Comparison of ENCODE assay signal across 13 mouse cellular contexts in the genomic region with DNA sequence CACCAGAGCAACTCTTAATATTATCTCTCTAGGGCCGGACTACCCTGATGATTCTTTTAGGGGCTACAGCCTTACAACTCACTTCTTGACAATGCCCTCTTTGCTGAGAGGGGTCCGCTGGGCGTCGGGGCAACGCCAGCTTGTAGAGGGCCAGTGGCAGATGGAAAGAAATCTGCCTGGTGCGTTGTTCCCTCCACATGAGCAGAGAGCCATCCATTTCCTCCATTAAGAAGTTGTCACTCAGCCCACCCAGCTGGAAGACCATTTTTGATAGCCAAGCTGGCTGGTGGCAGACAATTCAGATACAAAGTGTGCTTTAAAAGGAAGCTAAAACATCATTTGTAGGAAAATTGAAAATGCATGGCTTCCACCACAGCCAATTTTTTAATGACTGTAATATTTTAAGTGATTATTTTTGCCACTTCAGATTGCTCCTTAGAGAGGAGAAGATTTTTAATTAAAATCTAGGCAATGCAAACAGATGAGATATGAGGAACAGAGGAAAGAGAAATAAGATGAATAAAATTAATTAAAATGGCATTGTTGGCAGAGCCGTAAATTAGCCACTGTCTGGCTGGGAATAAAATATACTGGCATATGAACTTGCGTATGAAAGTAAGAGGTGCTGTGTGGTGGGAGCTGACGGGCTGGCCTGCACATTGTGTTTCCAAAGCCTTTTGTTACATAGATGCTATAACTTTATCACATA.
A peak's percentile ranks its signal among the peaks of the same experiment; 100 is the strongest.
DNase-seq lines count a peak whose midpoint lies in the region; ATAC-seq and TF ChIP-seq lines count a peak whose summit lies in the region.
"Had no signal": no experiment of that assay in that cellular context is flagged by ENCODE, and none has a peak within 500 bp of the region (broad histone marks: within the 10 kb centered on the region; RNA-seq: fewer than 3 reads in every experiment).

No protein-coding gene starts in this region.

- H3K36me3 ChIP-seq in kidney, adult 2 months (ENCODE audit: control insufficient read depth, insufficient read depth, low read length) = no peaks in the 10 kb centered on the region
- no peaks in the 10 kb centered on the region for H3K36me3 ChIP-seq in forebrain, embryonic 12.5 days (replicated peaks)
- no peaks in the 10 kb centered on the region for H3K36me3 ChIP-seq in midbrain, embryonic 14.5 days (ENCODE audit: control insufficient read depth, insufficient read depth, low read length)
- no peaks in the 10 kb centered on the region for H3K36me3 ChIP-seq in lung, postnatal 0 days (ENCODE audit: insufficient read depth, low read length)
- H3K36me3 ChIP-seq: heart, embryonic 13.5 days; stomach, embryonic 15.5 days had no signal

- H3K4me3 ChIP-seq in kidney, adult 2 months (ENCODE audit: insufficient read depth, low read depth, low read length) = no peak overlapping the region
- H3K4me3 ChIP-seq in forebrain, embryonic 12.5 days (replicated peaks) = no peak overlapping the region
- no peak overlapping the region for H3K4me3 ChIP-seq in midbrain, embryonic 14.5 days (replicated peaks; ENCODE audit: low read depth, low read length)
- H3K4me3 ChIP-seq in lung, postnatal 0 days (ENCODE audit: low read depth, low read length) = no peak overlapping the region
- H3K4me3 ChIP-seq: heart, embryonic 13.5 days; stomach, embryonic 15.5 days had no signal

- H3K4me1 ChIP-seq in kidney, adult 2 months (ENCODE audit: control insufficient read depth, insufficient read depth, low read length) = no peaks in the 10 kb centered on the region
- peaks cover 17% of the 10 kb centered on the region for H3K4me1 ChIP-seq in forebrain, embryonic 12.5 days
- H3K4me1 ChIP-seq in midbrain, embryonic 14.5 days (ENCODE audit: control insufficient read depth, insufficient read depth, low read length) = 0 out of 2 replicates have a peak, but pooled peaks cover 5% of the 10 kb centered on the region
- H3K4me1 ChIP-seq in lung, postnatal 0 days (ENCODE audit: insufficient read depth, low read depth, low read length) = no peaks in the 10 kb centered on the region
- H3K4me1 ChIP-seq: heart, embryonic 13.5 days; stomach, embryonic 15.5 days had no signal

- H3K27ac ChIP-seq in kidney, adult 2 months (ENCODE audit: insufficient read depth, low read depth, low read length) = no peak overlapping the region; the same call in 1 of the 2 replicates
- peak overlapping the region; percentile 53 for H3K27ac ChIP-seq in forebrain, embryonic 12.5 days
- H3K27ac ChIP-seq in midbrain, embryonic 14.5 days (replicated peaks; ENCODE audit: low read depth, low read length) = peak overlapping the region; percentile 32; the same call in 1 of the 2 replicates
- H3K27ac ChIP-seq in lung, postnatal 0 days (ENCODE audit: low read length) = no peak overlapping the region
- H3K27ac ChIP-seq: heart, embryonic 13.5 days; stomach, embryonic 15.5 days had no signal

- peak; percentile 1 for DNase-seq in kidney, adult 2 months
- no peak for DNase-seq in kidney, adult 8-10 months
- DNase-seq in cerebellum, adult 11-12 months = peak; percentile 58
- peak; percentile 45 for DNase-seq in midbrain, embryonic 14.5 days
- DNase-seq in lung, postnatal 0 days (ENCODE audit: low spot score) = no peak
- no peak for DNase-seq in spleen, adult 12 weeks (ENCODE audit: low spot score)
- DNase-seq in right cerebral cortex, postnatal 25 days = no peak
- DNase-seq: adrenal gland, adult 2 months; kidney, postnatal 10 days; lung, postnatal 14 days had no signal

- no peak for TF ChIP-seq POLR2A in kidney, adult 2 months (IDR thresholded peaks at IDR 0.05; ENCODE audit: low read depth, low read length)

- H3K27me3 ChIP-seq in kidney, adult 2 months (replicated peaks; ENCODE audit: control insufficient read depth, insufficient read depth, low read length) = no peaks in the 10 kb centered on the region
- no peaks in the 10 kb centered on the region for H3K27me3 ChIP-seq in forebrain, embryonic 12.5 days
- H3K27me3 ChIP-seq in midbrain, embryonic 14.5 days (ENCODE audit: control insufficient read depth, insufficient read depth, low read length) = no peaks in the 10 kb centered on the region
- H3K27me3 ChIP-seq in lung, postnatal 0 days (replicated peaks; ENCODE audit: insufficient read depth, low read length) = no peaks in the 10 kb centered on the region
- H3K27me3 ChIP-seq: heart, embryonic 13.5 days; stomach, embryonic 15.5 days had no signal

- WGBS in kidney, adult 2 months = 53% methylated on average over 9 of the region's 9 CpGs
- 45% methylated on average over 9 of the region's 9 CpGs for WGBS in forebrain, embryonic 12.5 days
- WGBS in midbrain, embryonic 14.5 days = 55% methylated on average over 9 of the region's 9 CpGs
- WGBS in lung, postnatal 0 days = 76% methylated on average over 9 of the region's 9 CpGs

- H3K4me2 ChIP-seq in forebrain, embryonic 12.5 days = no peak overlapping the region
- no peak overlapping the region for H3K4me2 ChIP-seq in midbrain, embryonic 14.5 days (ENCODE audit: low read length)
- H3K4me2 ChIP-seq in lung, postnatal 0 days (replicated peaks; ENCODE audit: low read depth, low read length) = no peak overlapping the region
- H3K4me2 ChIP-seq: heart, embryonic 13.5 days; stomach, embryonic 15.5 days had no signal

- no peak overlapping the region for H3K9ac ChIP-seq in forebrain, embryonic 12.5 days
- no peak overlapping the region for H3K9ac ChIP-seq in midbrain, embryonic 14.5 days (replicated peaks; ENCODE audit: low read length)
- H3K9ac ChIP-seq in lung, postnatal 0 days (replicated peaks; ENCODE audit: low read depth) = no peak overlapping the region
- H3K9ac ChIP-seq: heart, embryonic 13.5 days; stomach, embryonic 15.5 days had no signal

- TF ChIP-seq CTCF in kidney, adult 2 months (conservative IDR thresholded peaks at IDR 0.05; ENCODE audit: insufficient read depth, insufficient read length, low read depth, low read length) = no peak
- TF ChIP-seq CTCF in lung, postnatal 0 days (IDR thresholded peaks at IDR 0.05) = no peak

- ATAC-seq in forebrain, embryonic 12.5 days (ENCODE audit: low FRiP score) = peak; percentile 73
- ATAC-seq in midbrain, embryonic 14.5 days (ENCODE audit: low FRiP score, low TSS enrichment) = peak; percentile 34; the same call in 1 of the 2 replicates
- no peak for ATAC-seq in lung, postnatal 0 days

- no peaks in the 10 kb centered on the region for H3K9me3 ChIP-seq in forebrain, embryonic 12.5 days
- no peaks in the 10 kb centered on the region for H3K9me3 ChIP-seq in midbrain, embryonic 14.5 days (ENCODE audit: control insufficient read depth, low read length)
- H3K9me3 ChIP-seq in lung, postnatal 0 days (ENCODE audit: low read length) = no peaks in the 10 kb centered on the region
- H3K9me3 ChIP-seq: heart, embryonic 13.5 days; stomach, embryonic 15.5 days had no signal

- TF ChIP-seq EP300 in lung, postnatal 0 days (IDR thresholded peaks at IDR 0.05) = no peak

Comparison
In these comparisons a context has a peak if more than half of its experiments do, and no peak if none do; other contexts are left out.
1. DNase-seq: peak in kidney, adult 2 months (single experiment), cerebellum, adult 11-12 months (single experiment) and midbrain, embryonic 14.5 days (single experiment); none in kidney, adult 8-10 months (0 of 2), lung, postnatal 0 days (single experiment), spleen, adult 12 weeks (single experiment) and right cerebral cortex, postnatal 25 days (single experiment).
2. H3K27ac ChIP-seq: peak in forebrain, embryonic 12.5 days (single experiment) and midbrain, embryonic 14.5 days (single experiment); none in kidney, adult 2 months (single experiment) and lung, postnatal 0 days (single experiment).